In genomic region chr4:148646616-148647015, GRCm38 (mm10) we compare ENCODE assay signal across 8 mouse cellular contexts. TPM values are rescaled to one million over a fixed set of nuclear protein-coding genes. Genes with fewer than 3 reads are reported as not detected.
DNase-seq lines count a peak whose midpoint lies in the region.

No protein-coding gene starts in this region.

- intact Hi-C loops in gastrocnemius, postnatal 14 days (cut with DNase I; ENCODE audit: low total_unique reads), result no loop called here

- WGBS in heart, embryonic 10.5 days, result 35% methylated on average over 11 of the region's 11 CpGs

- no peaks in the 10 kb centered on the region for H3K9me3 ChIP-seq in heart, embryonic 10.5 days

- H3K4me1 ChIP-seq in heart, embryonic 10.5 days, result peaks cover 10% of the 10 kb centered on the region

- H3K27ac ChIP-seq in heart, embryonic 10.5 days, result peak overlapping the region; percentile 69

- H3K27me3 ChIP-seq in heart, embryonic 10.5 days (ENCODE audit: insufficient read depth, poor library complexity, severe bottlenecking), result no peaks in the 10 kb centered on the region

- H3K36me3 ChIP-seq in heart, embryonic 10.5 days, result no peaks in the 10 kb centered on the region

- peak overlapping the region; percentile 34; the same call in 1 of the 2 replicates for H3K4me3 ChIP-seq in heart, embryonic 10.5 days

- DNase-seq in left cerebral cortex, adult 18-20 months (ENCODE audit: low spot score in 2 of 2), result peak; percentile 40 to 54
- DNase-seq in left cerebral cortex, adult 11 months (ENCODE audit: low spot score), result no peak
- peak; percentile 66 for DNase-seq in adrenal gland, postnatal 10 days
- peak; percentile 86 for DNase-seq in heart, embryonic 10.5 days (ENCODE audit: low spot score)
- peak; percentile 43 to 48 for DNase-seq in right cerebral cortex, postnatal 10 days (ENCODE audit: low spot score in 2 of 2)
- DNase-seq in retina, postnatal 1 day, result no peak
- no peak for DNase-seq in gastrocnemius, postnatal 14 days
- DNase-seq in gastrocnemius, adult 8-10 months (ENCODE audit: low spot score in 2 of 2), result no peak

RNA-seq across cellular contexts. Expression of gene Gm572, which starts 3.5 kb away (rescaled TPM):
- total RNA-seq in left cerebral cortex, adult 18-20 months (2021), result not detected
- under 1 TPM in 1 of 2 experiments, not detected in 1; 0.64 TPM for total RNA-seq in adrenal gland, postnatal 10 days (2021)
- polyA plus RNA-seq in heart, embryonic 10.5 days (2016; fragmentation: Nextera tagmentation; extraction: Ambion mirVana), result not detected in 2 replicates
- 1 to 10 TPM; 6.9 to 7.7 TPM for total RNA-seq in gastrocnemius, postnatal 14 days (2021)
- 1 to 10 TPM; 7.3 to 9.2 (median 8.8) TPM for total RNA-seq in gastrocnemius, adult 8-10 months (2022)

RNA-seq across cellular contexts. Expression of gene Tardbp, which starts 19.8 kb away (rescaled TPM):
- 100 to 1,000 TPM; 214 to 220 TPM for total RNA-seq in left cerebral cortex, adult 18-20 months (2021)
- 100 to 1,000 TPM; 214 to 253 TPM for total RNA-seq in adrenal gland, postnatal 10 days (2021)
- 238 and 301 TPM in 2 replicates for polyA plus RNA-seq in heart, embryonic 10.5 days (2016; fragmentation: Nextera tagmentation; extraction: Ambion mirVana)
- 100 to 1,000 TPM; 115 TPM for total RNA-seq in gastrocnemius, postnatal 14 days (2021)
- 100 to 1,000 TPM; 116 to 129 (median 124) TPM for total RNA-seq in gastrocnemius, adult 8-10 months (2022)

RNA-seq across cellular contexts. Expression of gene Masp2, which starts 44.3 kb away (rescaled TPM):
- 1 to 10 TPM; 1.7 to 2.6 TPM for total RNA-seq in left cerebral cortex, adult 18-20 months (2021)
- 10 to 100 TPM; 17.2 to 34.8 TPM for total RNA-seq in adrenal gland, postnatal 10 days (2021)
- polyA plus RNA-seq in heart, embryonic 10.5 days (2016; fragmentation: Nextera tagmentation; extraction: Ambion mirVana), result 0.27 and 0.82 TPM in 2 replicates
- under 1 TPM; 0.35 to 0.41 TPM for total RNA-seq in gastrocnemius, postnatal 14 days (2021)
- total RNA-seq in gastrocnemius, adult 8-10 months (2022), result under 1 TPM; 0.24 to 0.56 (median 0.53) TPM

RNA-seq across cellular contexts. Expression of gene Srm, which starts 55.3 kb away (rescaled TPM):
- 10 to 100 TPM; 72.1 to 77.0 TPM for total RNA-seq in left cerebral cortex, adult 18-20 months (2021)
- total RNA-seq in adrenal gland, postnatal 10 days (2021), result 10 to 100 TPM; 63.1 to 69.7 TPM
- 197 and 306 TPM in 2 replicates for polyA plus RNA-seq in heart, embryonic 10.5 days (2016; fragmentation: Nextera tagmentation; extraction: Ambion mirVana)
- total RNA-seq in gastrocnemius, postnatal 14 days (2021), result 10 to 100 TPM; 15.9 to 20.9 TPM
- 10 to 100 TPM; 11.1 to 15.7 (median 12.5) TPM for total RNA-seq in gastrocnemius, adult 8-10 months (2022)

Comparison
In these comparisons a context has a peak if more than half of its experiments do, and no peak if none do; other contexts are left out.
1. DNase-seq: peak in left cerebral cortex, adult 18-20 months (2 of 2), adrenal gland, postnatal 10 days (single experiment), heart, embryonic 10.5 days (single experiment) and right cerebral cortex, postnatal 10 days (2 of 2); none in left cerebral cortex, adult 11 months (single experiment), retina, postnatal 1 day (single experiment), gastrocnemius, postnatal 14 days (single experiment) and gastrocnemius, adult 8-10 months (0 of 2).
2. RNA of gene Gm572, which starts 3.5 kb away (total RNA-seq): 7.3 to 9.2 TPM in gastrocnemius, adult 8-10 months and 6.9 to 7.7 TPM in gastrocnemius, postnatal 14 days; 0.64 TPM in adrenal gland, postnatal 10 days and not detected in left cerebral cortex, adult 18-20 months; every median in the first group is over 4 times any median in the second.
3. RNA of gene Masp2, which starts 44.3 kb away (total RNA-seq): 17.2 to 34.8 TPM in adrenal gland, postnatal 10 days; 1.7 to 2.6 TPM in left cerebral cortex, adult 18-20 months, 0.24 to 0.56 TPM in gastrocnemius, adult 8-10 months and 0.35 to 0.41 TPM in gastrocnemius, postnatal 14 days; every median in the first group is over 4 times any median in the second.